Mouse (Mus musculus) ES-Bruce4 (cell line): ENCODE measurements around the gene Rapgefl1. TPM values are rescaled to one million over a fixed set of nuclear protein-coding genes. Genes with fewer than 3 reads are reported as not detected.

ENCODE experiments used
- H3K27ac ChIP-seq: 2 replicates; pipeline ENCODE4 v1.5.1; 2012; ENCODE audit warnings: low read length, inconsistent platforms; ENCODE audit not compliant: insufficient read depth
- H3K27me3 ChIP-seq: 2 replicates; pipeline ENCODE4 v1.6.1; 2012; ENCODE audit warnings: mild to moderate bottlenecking, low read length, inconsistent platforms; ENCODE audit not compliant: control insufficient read depth, poor library complexity, insufficient read depth, severe bottlenecking
- H3K36me3 ChIP-seq: 2 replicates; pipeline ENCODE4 v1.6.1; 2012; ENCODE audit warnings: inconsistent platforms, mild to moderate bottlenecking, low read length, moderate library complexity; ENCODE audit not compliant: control insufficient read depth, poor library complexity, insufficient read depth, severe bottlenecking
- H3K4me1 ChIP-seq: one replicate; pipeline ENCODE4 v1.8.1; 2011; ENCODE audit warnings: low read length; ENCODE audit not compliant: control insufficient read depth, insufficient read depth
- H3K4me3 ChIP-seq: 2 replicates; pipeline ENCODE4 v1.5.1; 2011; ENCODE audit warnings: low read depth, mild to moderate bottlenecking, low read length
- H3K9ac ChIP-seq: 2 replicates; pipeline ENCODE4 v1.6.1; 2012; ENCODE audit warnings: low read depth, mild to moderate bottlenecking, inconsistent platforms; ENCODE audit not compliant: poor library complexity, severe bottlenecking
- H3K9me3 ChIP-seq: replicated peaks from 2 replicates; pipeline ENCODE4 v1.6.1; 2012; ENCODE audit warnings: mild to moderate bottlenecking, low read length, inconsistent platforms; ENCODE audit not compliant: control insufficient read depth, poor library complexity, insufficient read depth, severe bottlenecking
- CTCF ChIP-seq: IDR thresholded peaks from one replicate; pipeline ENCODE4 v1.8.1; 2011; ENCODE audit warnings: low read depth, low read length
- EP300 ChIP-seq: IDR thresholded peaks from 2 replicates; pipeline ENCODE4 v1.6.1; 2011; ENCODE audit warnings: low read depth, low read length; ENCODE audit not compliant: insufficient read depth
- POLR2A ChIP-seq: IDR thresholded peaks from one replicate; pipeline ENCODE4 v1.8.1; 2011; ENCODE audit warnings: low read length; ENCODE audit not compliant: insufficient read depth
- polyA plus RNA-seq: library from polyadenylated mRNA; stranded (reverse); fragments of >200 nt; gene quantifications from 2 replicates; pipeline ENCODE4 v1.2.4, GENCODE M21; 2011; ENCODE audit warnings: low read depth; ENCODE audit not compliant: missing spikeins, insufficient read depth, insufficient read length

Gene Rapgefl1
- polyA plus RNA-seq, 1 experiment, result 3.5 TPM

DNA sequence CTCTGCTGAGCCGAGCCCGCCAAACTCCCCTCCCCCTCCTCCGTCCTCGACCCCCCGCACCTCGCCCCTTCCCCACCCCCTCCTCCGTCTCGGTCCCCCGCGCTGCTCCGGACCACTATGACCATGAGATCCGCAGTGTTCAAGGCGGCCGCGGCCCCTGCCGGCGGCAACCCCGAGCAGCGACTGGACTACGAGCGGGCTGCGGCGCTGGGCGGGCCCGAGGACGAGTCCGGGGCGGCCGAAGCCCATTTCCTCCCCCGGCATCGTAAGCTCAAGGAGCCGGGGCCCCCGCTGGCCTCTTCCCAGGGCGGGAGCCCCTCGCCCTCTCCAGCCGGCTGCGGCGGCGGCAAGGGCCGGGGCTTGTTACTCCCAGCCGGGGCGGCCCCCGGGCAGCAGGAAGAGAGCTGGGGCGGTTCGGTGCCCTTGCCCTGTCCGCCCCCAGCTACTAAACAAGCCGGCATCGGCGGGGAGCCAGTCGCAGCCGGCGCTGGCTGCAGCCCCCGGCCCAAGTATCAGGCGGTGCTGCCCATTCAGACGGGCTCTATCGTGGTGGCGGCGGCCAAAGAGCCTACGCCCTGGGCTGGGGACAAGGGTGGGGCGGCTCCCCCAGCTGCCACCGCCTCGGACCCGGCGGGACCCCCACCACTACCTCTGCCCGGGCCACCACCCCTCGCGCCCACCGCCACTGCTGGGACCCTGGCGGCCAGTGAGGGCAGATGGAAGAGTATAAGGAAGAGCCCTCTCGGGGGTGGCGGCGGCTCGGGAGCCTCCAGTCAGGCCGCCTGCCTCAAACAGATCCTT lies 40.7 kb upstream of the Rapgefl1 start:
- TF ChIP-seq POLR2A, result no peak
- TF ChIP-seq EP300, result no peak
- no peak for TF ChIP-seq CTCF
- H3K9me3 ChIP-seq, result no peaks in the 10 kb centered on the region
- no peaks in the 10 kb centered on the region for H3K4me1 ChIP-seq
- H3K36me3 ChIP-seq, result peaks cover 21% of the 10 kb centered on the region
- H3K9ac ChIP-seq, result peak overlapping the region; percentile 100
- H3K4me3 ChIP-seq, result peak overlapping the region; percentile 75
- peak overlapping the region; percentile 22 for H3K27ac ChIP-seq
- H3K27me3 ChIP-seq, result no peaks in the 10 kb centered on the region

GRCm38 (mm10) chr11:98796515-98797216 lies 39.9 kb upstream of the Rapgefl1 start:
- peak overlapping the region; percentile 100 for H3K9ac ChIP-seq
- no peaks in the 10 kb centered on the region for H3K9me3 ChIP-seq
- no peaks in the 10 kb centered on the region for H3K4me1 ChIP-seq
- H3K4me3 ChIP-seq, result peak overlapping the region; percentile 75
- H3K36me3 ChIP-seq, result peaks cover 22% of the 10 kb centered on the region
- peak overlapping the region; percentile 22; the same call in 1 of the 2 replicates for H3K27ac ChIP-seq
- TF ChIP-seq CTCF (no peak), POLR2A (no peak), EP300 (no peak)
- H3K27me3 ChIP-seq, result no peaks in the 10 kb centered on the region

DNA sequence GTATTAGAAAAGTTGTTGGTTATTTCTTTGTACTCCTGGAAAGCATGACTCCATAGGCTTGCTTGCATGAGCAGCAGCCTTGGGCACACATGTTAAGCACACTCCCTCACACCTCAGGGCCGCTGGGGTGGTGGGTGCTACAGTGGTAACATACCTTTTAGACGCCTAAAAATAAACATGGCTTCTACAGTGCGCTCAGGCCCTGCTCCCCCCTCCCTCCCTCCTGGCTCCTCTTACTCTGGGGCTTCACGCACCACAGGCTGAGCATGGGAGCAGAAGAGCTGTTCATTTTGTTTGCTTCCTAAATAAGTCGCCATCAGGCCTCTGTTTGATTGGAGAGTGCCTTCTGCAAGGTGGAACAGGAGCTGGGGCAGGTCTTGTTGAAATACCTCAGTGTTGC lies 39.3 kb upstream of the Rapgefl1 start:
- peaks cover 27% of the 10 kb centered on the region for H3K36me3 ChIP-seq
- H3K27me3 ChIP-seq, result no peaks in the 10 kb centered on the region
- H3K9ac ChIP-seq, result no peak overlapping the region
- no peaks in the 10 kb centered on the region for H3K4me1 ChIP-seq
- no peak for TF ChIP-seq POLR2A
- TF ChIP-seq CTCF, result no peak
- no peak for TF ChIP-seq EP300
- H3K27ac ChIP-seq, result no peak overlapping the region
- no peak overlapping the region for H3K4me3 ChIP-seq
- H3K9me3 ChIP-seq, result no peaks in the 10 kb centered on the region

DNA sequence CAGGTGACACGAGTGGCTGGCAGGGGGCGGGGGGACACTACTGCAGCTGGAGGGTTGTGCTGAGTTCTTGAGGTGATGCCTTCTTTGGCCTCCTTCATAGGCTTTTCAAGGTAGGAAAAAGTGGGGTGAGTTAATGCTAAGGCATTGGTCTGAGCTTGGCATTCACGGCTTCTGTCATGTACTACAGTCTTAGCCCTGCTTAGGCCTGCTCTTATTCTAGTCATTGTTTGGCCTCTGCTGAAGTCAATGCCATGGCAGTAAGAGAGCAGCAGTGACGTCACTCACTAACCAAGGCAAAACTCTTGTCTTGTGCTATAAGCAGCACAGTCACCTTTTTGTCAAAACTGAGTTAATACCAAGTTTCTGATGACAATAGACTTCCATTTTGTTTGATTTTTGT lies 38.7 kb upstream of the Rapgefl1 start:
- TF ChIP-seq CTCF (no peak), POLR2A (no peak), EP300 (no peak)
- H3K27ac ChIP-seq, result no peak overlapping the region

DNA sequence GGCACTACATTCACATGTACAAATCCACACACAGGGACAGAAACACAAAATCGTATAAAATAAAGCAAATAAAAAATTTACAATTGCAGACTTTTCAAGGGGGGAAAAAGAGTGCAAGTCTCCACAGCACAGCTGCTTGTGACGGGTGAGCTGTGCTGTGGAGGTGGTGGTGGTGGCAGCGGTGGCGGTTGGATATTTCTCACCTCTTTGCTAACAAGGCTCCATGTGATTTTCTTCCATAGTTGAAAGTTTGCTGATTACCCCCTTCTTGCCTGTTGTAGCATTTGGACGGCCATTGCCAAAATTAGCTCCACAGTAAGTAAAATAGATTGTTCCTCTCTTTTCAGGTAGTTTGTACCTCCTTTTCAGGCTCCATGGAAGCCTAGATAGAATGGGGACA lies 32.0 kb upstream of the Rapgefl1 start, which contains the start of gene Casc3:
Gene Casc3, plus strand, starts transcription at position 301 of the 400 bp plus-strand sequence.
- H3K4me3 ChIP-seq, result no peak within 1 kb of the TSS
- no peaks in the 10 kb centered on the region for H3K27me3 ChIP-seq
- H3K9me3 ChIP-seq, result no peaks in the 10 kb centered on the region
- no peak within 1 kb of the TSS for H3K9ac ChIP-seq
- peaks cover 67% of the 10 kb centered on the region for H3K36me3 ChIP-seq
- no peak within 1 kb of the TSS for H3K27ac ChIP-seq
- no peak for TF ChIP-seq CTCF
- H3K4me1 ChIP-seq, result no peaks in the 10 kb centered on the region

More for the DNA sequence above, 38.7 kb upstream of the Rapgefl1 start:
- no peaks in the 10 kb centered on the region for H3K4me1 ChIP-seq
- peaks cover 33% of the 10 kb centered on the region for H3K36me3 ChIP-seq
- no peak overlapping the region for H3K4me3 ChIP-seq
- H3K9ac ChIP-seq, result no peak overlapping the region
- no peaks in the 10 kb centered on the region for H3K9me3 ChIP-seq
- H3K27me3 ChIP-seq, result no peaks in the 10 kb centered on the region

- no peaks in the 10 kb centered on the region for H3K9me3 ChIP-seq
- H3K36me3 ChIP-seq, result peaks cover 60% of the 10 kb centered on the region
- no peaks in the 10 kb centered on the region for H3K27me3 ChIP-seq
- TF ChIP-seq CTCF, result no peak
- TF ChIP-seq POLR2A, result no peak
- TF ChIP-seq EP300, result no peak
- no peak overlapping the region for H3K27ac ChIP-seq
- peak overlapping the region; percentile 64; the same call in 1 of the 2 replicates for H3K9ac ChIP-seq
- peaks cover 2% of the 10 kb centered on the region for H3K4me1 ChIP-seq
- no peak overlapping the region for H3K4me3 ChIP-seq
Observed at GRCm38 (mm10) chr11:98808417-98808816, 28.2 kb upstream of the Rapgefl1 start.
